Mouse (Mus musculus): ENCODE data around the gene Tgif2. TPM values are rescaled to one million over a fixed set of nuclear protein-coding genes. Genes with fewer than 3 reads are reported as not detected.
A peak's percentile ranks its signal among the peaks of the same experiment; 100 is the strongest.
"Not testable (repeated sequence)": the region's sequence is repeated elsewhere in the genome, so short reads cannot be mapped to it uniquely, and the experiment has no call there.

Tgif2 gene
- total RNA-seq, 2 experiments from 2014 or later, result 17.1 to 17.5 TPM

DNA sequence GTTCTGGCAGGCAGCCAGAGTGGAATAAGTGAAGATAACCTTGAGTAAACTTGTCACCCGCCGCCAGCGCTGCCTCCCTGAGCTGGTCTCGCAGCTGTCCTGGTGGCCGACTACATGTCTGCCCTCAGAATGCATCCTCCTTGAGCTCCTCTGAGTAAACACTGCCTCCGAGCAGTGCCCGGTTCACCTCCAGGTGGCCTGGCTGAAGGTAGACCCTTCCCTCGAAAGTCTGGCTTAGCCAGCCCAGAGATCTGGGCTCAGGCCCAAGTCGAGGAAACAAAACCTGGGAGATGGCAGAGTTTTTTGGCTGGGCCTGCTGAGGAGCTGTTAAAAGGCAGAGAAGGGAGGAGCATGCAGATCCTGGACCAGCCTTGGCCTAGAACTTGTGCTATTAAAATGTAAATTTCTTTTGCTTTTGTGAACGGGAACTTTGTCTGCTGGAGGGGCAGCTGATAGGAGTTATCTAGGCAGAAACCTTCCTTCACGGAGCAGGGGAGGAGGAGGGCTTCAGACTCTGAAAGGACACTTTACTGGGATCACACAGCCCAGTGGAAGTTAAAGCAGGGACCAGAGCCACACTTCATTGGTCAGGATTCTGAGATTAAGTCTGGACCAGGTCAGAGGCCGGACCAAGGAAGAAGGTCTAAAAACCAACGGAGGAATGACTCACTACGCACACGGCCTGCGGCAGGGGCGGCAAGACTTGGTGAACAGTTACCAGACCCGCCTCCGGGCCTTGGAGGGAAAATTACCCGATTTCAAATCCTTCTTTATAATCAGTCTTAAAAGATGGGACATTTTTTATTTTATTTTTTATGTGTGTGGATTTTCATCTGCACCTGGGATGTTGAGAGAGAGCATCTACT, 2.3 kb downstream of the Tgif2 start:
- ATAC-seq (replicated peaks; ENCODE audit: low FRiP score, low TSS enrichment, poor library complexity, severe bottlenecking), result peak; percentile 55

DNA sequence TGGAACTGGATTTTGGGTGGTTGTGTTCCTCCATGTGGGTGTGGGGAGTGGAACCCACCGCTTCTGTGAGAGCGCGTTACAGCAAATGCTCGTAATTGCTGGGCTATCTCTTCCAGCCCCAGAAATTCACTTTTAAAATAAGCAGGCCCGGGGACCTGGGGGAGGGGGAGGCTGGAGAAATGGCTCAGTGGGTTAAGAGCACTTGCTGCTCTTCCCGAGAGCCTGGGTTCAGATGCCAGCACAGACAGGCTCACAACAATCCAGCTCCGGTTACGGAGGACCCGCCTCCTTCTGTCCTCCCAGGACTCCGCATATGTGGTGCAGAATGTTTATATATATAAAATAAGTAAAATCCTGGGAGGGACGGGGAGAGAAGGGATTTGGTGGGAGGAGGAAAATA, 2.9 kb downstream of the Tgif2 start:
- ATAC-seq (replicated peaks; ENCODE audit: low FRiP score, low TSS enrichment, poor library complexity, severe bottlenecking), result no peak

DNA sequence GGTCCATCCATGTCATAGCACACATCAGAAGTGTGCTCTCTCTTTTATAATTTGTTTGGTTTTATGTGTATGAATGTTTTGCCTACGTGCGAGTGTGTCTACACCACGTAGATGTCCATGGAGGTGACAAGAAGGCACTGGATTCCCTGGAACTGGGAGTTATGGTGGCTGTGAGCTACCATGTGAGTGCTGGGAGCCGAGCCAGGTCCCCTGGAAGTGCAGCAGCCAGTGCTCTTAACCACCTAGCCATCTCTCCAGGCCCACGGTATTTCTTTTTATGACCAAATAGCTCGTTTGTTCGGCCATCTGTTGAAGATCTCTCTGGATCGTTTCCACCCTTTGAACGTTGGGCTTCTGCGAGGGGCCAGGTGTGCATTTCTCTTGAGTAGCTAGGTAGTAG, 3.5 kb downstream of the Tgif2 start:
- ATAC-seq (replicated peaks; ENCODE audit: low FRiP score, low TSS enrichment, poor library complexity, severe bottlenecking), result no peak

DNA sequence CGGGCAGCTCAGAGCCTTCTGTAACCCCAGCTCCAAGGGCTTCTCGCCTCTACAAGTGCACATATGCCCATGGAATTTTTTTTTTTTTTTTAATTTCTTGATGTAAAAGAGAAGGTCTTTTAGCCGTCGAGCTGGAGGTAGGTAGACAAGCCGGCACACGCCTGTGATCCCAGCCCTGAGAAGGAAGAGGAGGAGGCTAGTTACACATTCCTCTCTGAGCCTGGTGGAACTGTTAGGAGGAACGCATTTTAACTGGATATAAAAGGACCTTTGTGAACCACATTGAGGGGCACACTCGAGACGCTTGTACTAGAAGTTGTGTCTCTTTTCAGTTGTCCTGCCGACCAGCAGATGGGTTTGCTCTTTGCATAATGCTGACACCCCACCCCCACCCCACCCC, 4.9 kb downstream of the Tgif2 start:
- ATAC-seq (replicated peaks; ENCODE audit: low FRiP score, low TSS enrichment, poor library complexity, severe bottlenecking), result no peak

DNA sequence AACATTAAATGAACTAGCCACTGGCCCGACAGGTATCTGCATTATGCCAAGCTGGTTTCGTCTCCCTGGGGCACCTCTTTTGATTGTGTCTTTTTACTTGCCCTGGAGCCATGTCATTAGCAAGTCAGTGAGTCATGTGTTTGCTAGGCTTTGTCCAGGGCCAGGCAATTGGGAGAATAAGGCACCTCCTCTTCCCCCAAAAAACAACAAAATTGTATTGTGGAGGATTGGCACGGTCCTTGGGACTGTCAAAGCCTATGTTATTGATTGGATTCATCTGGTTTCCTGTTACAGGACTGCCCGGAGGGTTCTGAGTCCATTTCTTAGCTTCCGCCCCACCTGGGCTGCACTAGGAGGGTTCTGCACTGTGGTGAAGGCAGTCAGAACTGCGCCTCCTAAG, 7.8 kb downstream of the Tgif2 start:
- ATAC-seq (replicated peaks; ENCODE audit: low FRiP score, low TSS enrichment, poor library complexity, severe bottlenecking), result no peak

DNA sequence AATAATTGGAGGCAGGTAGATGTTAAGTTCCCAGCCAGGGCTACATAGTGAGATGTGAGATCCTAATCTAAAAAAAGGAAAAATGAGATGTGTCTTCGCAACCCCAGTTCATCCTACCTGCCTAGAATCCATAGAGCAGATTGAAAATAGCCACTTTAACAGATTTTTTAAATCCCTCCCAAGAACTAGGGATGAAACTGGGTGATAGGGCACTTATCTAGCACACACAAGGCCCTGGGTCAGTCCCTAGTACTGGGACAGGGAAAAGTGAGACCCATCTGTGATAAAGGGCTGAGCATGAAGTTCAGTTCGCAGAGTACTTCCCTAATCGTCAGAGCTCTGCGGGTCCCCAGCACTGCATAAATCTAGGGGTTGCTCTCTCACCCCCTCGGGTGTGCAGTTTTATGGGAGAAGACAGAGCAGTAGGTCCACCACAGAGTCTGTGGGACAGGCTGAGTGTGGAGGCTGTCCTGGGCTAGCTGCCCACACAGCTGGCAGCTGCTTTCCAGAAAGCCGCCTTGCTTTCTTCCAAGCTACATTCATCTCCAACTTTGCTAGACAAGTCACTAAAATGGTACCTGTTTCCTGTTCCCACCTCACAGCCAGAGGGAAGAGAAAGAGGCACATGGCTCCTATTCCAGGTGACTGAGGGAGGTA, 8.8 kb downstream of the Tgif2 start:
- ATAC-seq (replicated peaks; ENCODE audit: low FRiP score, low TSS enrichment, poor library complexity, severe bottlenecking), result no peak

DNA sequence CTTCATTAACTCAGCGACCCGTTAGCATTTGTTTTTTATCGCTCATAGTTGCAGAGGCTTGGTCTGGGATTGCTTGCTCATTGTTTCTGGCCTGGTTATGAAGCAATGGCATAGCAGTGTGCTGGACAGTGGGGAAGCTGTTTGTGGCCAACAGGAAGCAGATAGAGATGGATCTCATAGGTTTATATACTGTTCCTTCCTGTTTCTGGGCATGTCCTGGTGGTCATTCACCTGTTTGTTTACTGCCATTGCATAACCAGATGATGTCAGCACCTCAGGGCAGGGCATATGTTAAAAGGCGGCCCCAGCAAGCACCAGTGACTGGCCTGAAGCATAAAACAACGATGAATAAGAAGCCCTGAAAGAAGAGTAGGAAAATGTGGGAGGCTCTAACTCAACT, 10.7 kb downstream of the Tgif2 start:
- no peak for ATAC-seq (replicated peaks; ENCODE audit: low FRiP score, low TSS enrichment, poor library complexity, severe bottlenecking)

DNA sequence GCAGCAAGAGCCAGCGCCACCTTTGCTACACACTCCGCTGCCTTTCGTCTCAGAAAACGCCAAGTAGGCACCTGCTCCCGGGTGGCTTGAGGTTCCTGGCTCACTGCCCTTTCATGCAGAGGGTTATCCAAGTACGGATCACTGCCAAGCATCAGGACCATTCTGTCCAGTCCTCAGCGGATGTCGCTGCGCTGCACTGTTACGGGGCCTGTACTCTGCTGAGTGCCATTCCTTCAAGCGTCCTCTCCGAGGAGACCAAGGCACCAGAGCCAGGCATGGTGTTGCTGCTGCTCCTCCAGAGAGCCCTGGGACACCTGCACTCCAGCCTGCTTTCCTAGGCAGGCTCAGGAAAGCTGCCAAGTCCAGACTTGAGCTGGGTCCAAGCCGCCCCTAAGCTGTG, 13.8 kb downstream of the Tgif2 start:
- ATAC-seq (replicated peaks; ENCODE audit: low FRiP score, low TSS enrichment, poor library complexity, severe bottlenecking), result not testable (repeated sequence)

DNA sequence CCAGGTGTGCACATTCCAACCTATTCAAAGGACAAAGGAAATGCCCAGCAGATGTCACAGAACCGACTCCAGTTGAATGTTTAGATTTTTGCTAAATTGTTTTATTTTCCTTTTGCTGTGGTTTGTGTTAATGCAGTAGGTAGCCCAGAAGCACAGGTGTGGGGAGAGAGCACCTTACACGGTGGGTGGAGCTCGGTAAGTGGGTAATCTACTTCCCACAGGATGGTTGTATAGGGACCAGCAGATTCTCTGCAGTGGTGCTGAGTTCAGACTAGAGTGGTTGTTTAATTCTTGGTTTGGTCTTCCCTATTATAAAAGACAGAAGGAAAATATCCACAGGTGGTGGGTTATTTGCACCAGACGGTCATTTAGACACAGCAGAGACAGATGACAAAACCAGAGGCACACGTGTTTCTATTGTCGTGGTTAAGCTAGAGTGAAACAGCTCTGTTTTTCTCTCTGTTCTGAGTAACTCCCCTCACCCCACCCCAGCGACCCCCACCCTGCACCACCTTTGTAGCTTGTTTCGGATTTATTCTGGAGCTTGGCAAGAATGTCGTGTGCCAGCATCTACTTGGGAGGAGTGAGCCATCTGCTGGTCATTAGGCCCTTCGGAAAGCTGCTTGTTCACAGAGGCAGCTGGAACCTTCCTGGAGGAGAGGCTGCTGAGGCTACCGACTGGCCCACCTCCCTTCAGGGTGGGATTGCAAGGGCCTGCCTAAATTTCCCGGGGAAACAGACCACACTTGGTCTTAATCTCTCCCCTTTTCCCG, 14.4 kb downstream of the Tgif2 start:
- not testable (repeated sequence) for ATAC-seq (replicated peaks; ENCODE audit: low FRiP score, low TSS enrichment, poor library complexity, severe bottlenecking)

DNA sequence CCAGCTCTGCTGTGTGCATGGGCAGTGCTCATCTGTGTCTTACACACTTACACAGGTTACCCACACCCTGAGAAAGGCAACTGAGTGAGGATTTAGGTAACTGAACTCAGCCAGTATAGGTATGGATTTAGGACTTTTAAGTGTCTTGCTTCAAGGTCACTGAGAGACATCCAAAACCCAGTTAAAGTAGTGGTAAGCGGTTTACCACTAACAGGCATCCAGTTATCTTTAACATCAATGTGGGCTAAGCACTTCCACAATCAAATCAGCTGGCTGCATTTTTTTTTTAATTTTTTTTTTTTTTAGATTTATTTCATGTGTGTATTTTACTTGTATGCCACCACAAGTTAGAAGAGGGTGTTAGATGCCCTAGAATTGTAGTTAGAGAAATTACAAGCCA, 16.5 kb downstream of the Tgif2 start:
- no peak for ATAC-seq (replicated peaks; ENCODE audit: low FRiP score, low TSS enrichment, poor library complexity, severe bottlenecking)

DNA sequence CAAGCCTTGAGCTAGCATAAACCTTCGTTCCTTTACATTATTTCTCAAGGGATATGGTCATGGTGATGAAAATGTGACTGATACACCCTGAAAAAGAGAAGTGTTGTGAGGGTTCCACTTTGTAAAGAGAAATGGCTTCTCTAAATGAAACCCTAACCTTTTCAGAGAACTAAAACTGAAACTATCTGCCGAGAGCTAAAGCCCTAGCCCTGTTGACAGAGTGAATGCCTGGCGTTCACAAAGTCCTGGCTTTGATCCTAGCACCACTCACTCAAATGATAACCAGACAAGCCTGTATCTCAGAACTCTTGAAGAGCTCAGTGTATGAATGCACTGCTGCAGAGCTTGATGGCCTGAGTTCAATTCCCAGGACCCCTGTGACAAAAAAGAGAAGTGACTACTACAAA, 17.6 kb downstream of the Tgif2 start:
- ATAC-seq (replicated peaks; ENCODE audit: low FRiP score, low TSS enrichment, poor library complexity, severe bottlenecking), result no peak

DNA sequence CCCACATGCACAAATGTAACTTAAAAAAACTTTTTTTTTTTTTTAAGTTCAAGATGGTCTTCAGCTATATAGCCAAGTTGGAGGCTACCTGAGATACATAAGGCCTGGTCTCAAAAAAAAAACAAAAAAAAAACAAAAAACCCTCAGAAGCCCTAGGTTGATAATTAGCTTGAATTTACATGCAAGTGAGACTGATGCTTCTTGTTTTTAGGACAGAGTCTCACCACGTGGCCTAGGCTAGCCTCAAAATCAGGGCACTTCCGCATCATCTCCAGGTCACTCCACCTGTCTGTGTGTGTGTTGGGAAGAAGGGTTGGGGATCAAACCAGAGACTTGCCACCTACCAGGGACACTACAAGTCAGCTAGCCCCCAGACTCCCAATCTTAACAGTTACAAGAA, 18.0 kb downstream of the Tgif2 start, which contains the start of gene 4930518I15Rik:
4930518I15Rik (minus strand) TSS at position 112 of the 400 bp plus-strand sequence.
- no peak for ATAC-seq (replicated peaks; ENCODE audit: low FRiP score, low TSS enrichment, poor library complexity, severe bottlenecking)

DNA sequence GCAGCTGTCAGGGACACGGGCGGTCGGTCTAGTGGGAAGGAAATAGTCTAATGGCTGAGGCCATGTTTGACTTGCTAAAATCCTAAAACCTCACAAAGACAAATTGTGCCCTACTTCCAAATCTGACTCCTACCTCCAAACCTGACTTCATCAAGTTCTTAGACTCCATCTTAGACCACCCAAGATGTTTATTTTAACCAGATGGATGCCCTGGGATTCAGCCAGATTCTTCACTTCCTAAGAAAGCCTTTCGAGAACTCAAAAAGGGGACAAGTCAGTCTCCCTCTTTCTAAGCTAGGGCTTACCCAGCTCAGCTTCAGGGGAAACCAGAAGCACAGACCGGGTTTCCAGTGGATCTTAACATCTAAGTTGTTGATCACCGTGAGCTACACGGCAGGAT, 18.9 kb downstream of the Tgif2 start:
- no peak for ATAC-seq (replicated peaks; ENCODE audit: low FRiP score, low TSS enrichment, poor library complexity, severe bottlenecking)

DNA sequence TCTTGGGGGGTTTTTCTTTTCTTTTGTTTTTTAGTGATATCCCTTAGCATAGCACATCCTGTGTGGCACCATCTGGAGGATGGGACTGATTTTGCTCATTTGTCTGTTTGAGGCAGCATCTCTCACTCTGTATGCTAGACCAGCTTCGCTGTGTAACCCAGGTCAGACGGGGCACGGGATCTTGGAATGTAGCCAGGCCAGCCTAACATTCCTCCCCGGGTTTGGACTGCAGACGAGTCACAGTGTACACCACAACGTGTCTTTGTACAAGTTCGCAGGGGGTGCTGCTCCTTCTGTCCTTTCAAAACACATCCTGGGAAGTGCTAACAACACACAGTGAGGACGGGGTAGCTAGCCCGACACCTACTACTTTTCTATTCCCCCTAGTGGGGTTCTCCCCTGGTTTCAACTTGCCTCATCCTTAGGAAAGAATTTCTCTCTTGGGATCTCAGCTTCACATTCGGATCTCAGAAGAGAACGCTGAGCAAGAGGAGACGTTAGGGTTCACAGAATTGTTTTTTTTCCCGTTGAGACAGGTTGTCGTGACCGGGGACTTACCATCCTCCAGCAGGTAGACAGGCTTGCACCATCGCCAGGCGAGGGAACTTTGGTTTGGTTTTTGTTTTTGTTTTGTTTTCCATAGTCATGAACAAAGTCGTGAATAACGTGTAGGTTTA, 22.4 kb downstream of the Tgif2 start:
- ATAC-seq (replicated peaks; ENCODE audit: low FRiP score, low TSS enrichment, poor library complexity, severe bottlenecking), result peak; percentile 31

DNA sequence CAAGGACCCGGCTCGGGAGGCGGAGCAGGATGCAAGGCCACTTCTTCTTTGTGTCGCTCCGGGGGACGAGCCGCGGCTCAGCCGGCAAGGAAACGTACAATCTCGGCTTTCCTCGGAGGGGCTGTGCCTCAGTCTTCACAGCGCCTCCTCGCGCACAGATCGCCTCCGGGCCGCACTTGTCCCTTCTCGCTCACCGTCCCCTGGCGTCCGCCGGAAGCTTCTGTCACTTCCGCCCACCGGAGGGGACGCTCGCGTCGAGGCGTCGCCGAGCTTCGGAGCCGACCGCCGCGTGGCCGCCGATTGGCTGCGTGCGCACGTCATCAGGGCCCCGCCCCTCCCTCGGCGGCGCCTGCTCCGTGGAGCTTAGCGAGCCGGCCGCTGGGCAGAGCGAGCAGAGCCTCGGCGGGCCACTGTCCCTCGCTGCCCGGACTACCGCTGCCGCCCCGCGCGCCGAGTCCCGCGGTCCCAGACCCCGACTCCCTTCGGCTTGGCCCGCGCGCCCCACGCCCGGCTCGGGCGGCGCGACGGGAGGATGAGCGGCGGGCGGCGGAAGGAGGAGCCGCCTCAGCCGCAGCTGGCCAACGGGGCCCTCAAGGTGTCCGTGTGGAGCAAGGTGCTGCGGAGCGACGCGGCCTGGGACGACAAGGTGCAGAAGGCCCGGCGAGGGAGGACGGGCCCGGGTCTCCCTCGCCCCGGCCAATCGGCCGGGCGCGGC, 23.1 kb downstream of the Tgif2 start, which contains the start of gene Rab5if:
Rab5if (plus strand) TSS at position 357 of the 715 bp plus-strand sequence.
- ATAC-seq (replicated peaks; ENCODE audit: low FRiP score, low TSS enrichment, poor library complexity, severe bottlenecking), result peak; percentile 88

DNA sequence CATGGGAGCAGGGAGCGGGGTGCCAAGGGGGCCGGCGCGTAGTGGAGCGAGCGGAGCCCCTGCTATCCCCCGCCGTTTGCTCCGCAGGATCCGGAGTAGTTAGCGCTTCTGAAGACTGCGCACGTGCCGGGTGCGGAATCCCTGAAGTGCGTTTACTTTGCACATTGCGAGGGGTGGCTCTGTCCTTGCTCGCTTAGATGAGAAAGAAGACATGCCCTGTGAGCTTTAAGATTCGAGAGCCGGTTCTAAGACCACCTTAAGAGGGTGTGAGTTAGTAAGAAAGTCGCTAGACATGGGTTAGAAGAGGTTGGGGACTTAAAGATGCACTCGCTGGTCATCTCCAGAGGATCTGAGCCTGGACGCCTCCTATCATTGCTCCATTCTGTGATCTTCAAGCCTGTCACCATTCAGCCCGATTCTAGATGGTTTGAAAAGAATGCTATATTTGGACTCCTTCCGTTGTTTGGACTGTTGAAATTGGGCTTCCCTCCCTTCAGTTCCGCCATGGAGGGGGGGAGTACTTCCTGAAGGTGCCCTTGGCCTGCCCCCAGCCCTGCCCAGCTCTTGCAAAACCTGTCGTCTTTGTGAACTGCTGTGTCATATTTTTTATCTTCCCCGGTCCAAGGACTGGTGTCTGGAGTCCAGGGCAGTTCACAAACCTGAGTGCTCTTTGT, 23.8 kb downstream of the Tgif2 start:
- peak; percentile 42 for ATAC-seq (replicated peaks; ENCODE audit: low FRiP score, low TSS enrichment, poor library complexity, severe bottlenecking)

DNA sequence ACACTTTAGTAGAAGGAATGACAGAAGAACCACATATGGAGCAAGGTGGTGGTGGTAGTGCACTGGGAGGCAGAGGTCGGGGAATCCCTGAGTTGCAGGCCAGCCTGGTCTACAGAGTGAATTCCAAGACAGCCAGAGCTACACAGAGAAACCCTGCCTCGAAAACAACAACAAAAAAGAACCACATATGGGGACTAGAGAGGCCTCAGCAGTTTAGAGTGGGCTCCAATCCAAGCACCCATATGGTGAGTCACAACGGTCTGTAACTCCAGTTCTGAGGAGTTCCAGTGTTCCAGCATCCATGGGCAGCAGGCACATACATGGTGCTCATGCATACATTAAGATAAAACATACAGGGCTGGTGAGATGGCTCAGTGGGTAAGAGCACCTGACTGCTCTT, 24.7 kb downstream of the Tgif2 start:
- ATAC-seq (replicated peaks; ENCODE audit: low FRiP score, low TSS enrichment, poor library complexity, severe bottlenecking), result no peak

DNA sequence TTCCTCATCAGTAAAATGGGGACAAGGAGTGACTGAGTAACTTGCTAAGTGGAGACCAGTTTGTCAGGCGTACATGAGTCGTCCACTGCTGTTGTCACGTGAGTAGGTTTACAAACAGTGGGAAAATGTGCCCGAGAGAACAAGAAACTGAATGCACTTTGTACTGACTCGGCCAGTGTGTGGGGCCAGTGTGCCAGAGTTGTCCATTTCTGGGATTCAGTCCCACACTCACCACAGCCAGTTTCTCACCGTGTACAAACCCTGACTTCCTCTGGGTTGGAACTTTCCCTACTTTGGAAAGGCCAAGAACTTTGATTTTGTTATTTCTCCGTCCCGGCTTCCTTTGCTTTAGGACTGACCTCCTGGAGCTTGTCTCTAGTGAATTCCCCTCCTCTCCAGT, 29.2 kb downstream of the Tgif2 start:
- ATAC-seq (replicated peaks; ENCODE audit: low FRiP score, low TSS enrichment, poor library complexity, severe bottlenecking), result no peak

Measured in megakaryocyte-erythroid progenitor cell, adult 5-6 weeks (primary cell).